Mouse (Mus musculus) spleen, adult 2 months (tissue): ENCODE results near the gene Map3k4.

Experiments
- CTCF ChIP-seq: fragments of 200-500 bp; IDR thresholded peaks from 2 replicates; pipeline ENCODE4 v1.5.1; 2011; ENCODE audit warnings: mild to moderate bottlenecking, inconsistent platforms; ENCODE audit not compliant: insufficient read depth, insufficient read length, insufficient replicate concordance; ENCODE audit errors: extremely low read depth
- POLR2A ChIP-seq: fragments of 200-500 bp; IDR thresholded peaks from 2 replicates; pipeline ENCODE4 v1.6.1; 2011; ENCODE audit warnings: low read depth, low read length, inconsistent platforms

GRCm38 (mm10) chr17:12304658-12305057 is 13.9 kb downstream of the Map3k4 start:
- TF ChIP-seq POLR2A = no peak
- TF ChIP-seq CTCF = no peak
